Mouse (Mus musculus): ENCODE data around the gene Pigk.

GRCm38 (mm10) chr3:152929256-152929787 is 215.4 kb downstream of the Pigk start:
- no peak for TF ChIP-seq POLR2A (IDR thresholded peaks at IDR 0.05; ENCODE audit: low read depth, low read length)
- TF ChIP-seq CTCF (IDR thresholded peaks at IDR 0.05; ENCODE audit: extremely low read depth, insufficient read length, insufficient replicate concordance, low read depth, low read length) = no peak
